ENCODE assay signal across 19 mouse cellular contexts in the genomic region with DNA sequence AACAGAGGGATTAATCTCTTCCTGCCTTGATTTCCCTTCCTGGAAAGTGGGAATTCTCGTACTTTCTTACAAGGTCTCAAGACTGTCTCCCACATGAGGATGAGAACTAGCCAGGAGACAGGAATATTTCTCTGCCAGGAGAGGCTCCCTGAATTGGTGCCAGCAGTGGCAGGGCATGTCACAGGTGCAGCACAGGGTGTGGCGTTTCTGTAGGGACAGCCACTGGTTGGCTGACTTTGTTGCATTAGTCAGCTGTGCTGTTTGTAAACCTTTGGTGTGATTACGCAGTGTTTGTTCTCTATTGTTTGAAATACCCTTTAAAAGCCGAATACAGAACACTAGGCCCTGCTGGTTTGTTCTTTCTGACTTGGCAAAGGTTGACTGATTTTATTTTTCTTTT. TPM values are rescaled to one million over a fixed set of nuclear protein-coding genes. Genes with fewer than 3 reads are reported as not detected.
"Had no signal": no experiment of that assay in that cellular context is flagged by ENCODE, and none has a peak within 500 bp of the region (broad histone marks: within the 10 kb centered on the region; RNA-seq: fewer than 3 reads in every experiment).

No protein-coding gene starts in this region.

- H3K27me3 ChIP-seq: limb, embryonic 12.5 days; limb, embryonic 15.5 days; lung, embryonic 15.5 days; midbrain, embryonic 13.5 days had no signal

- H3K9ac ChIP-seq: limb, embryonic 12.5 days; limb, embryonic 15.5 days; liver, embryonic 14.5 days; lung, embryonic 15.5 days; midbrain, embryonic 13.5 days had no signal

- ATAC-seq: intestine, embryonic 16.5 days; midbrain, embryonic 13.5 days; midbrain, embryonic 16.5 days had no signal

- H3K36me3 ChIP-seq: limb, embryonic 12.5 days; limb, embryonic 15.5 days; lung, embryonic 15.5 days; midbrain, embryonic 10.5 days; midbrain, embryonic 13.5 days had no signal

- DNase-seq: kidney, adult 18-20 months; kidney, postnatal 25 days; layer of hippocampus, postnatal 36 days; left cerebral cortex, postnatal 4 days; lung, adult 18-20 months; lung, postnatal 10 days; lung, postnatal 36 days; thymus, adult 18-20 months; thymus, postnatal 36 days had no signal

- H3K4me2 ChIP-seq: limb, embryonic 12.5 days; limb, embryonic 15.5 days; lung, embryonic 15.5 days; midbrain, embryonic 13.5 days had no signal

- H3K4me3 ChIP-seq: limb, embryonic 12.5 days; limb, embryonic 15.5 days; lung, embryonic 15.5 days; megakaryocyte, embryonic 14.5 days; midbrain, embryonic 10.5 days; midbrain, embryonic 13.5 days had no signal

- H3K9me3 ChIP-seq: limb, embryonic 12.5 days; limb, embryonic 15.5 days; lung, embryonic 15.5 days; midbrain, embryonic 10.5 days; midbrain, embryonic 13.5 days had no signal

- H3K4me1 ChIP-seq: limb, embryonic 12.5 days; limb, embryonic 15.5 days; lung, embryonic 15.5 days; midbrain, embryonic 10.5 days; midbrain, embryonic 13.5 days had no signal

- H3K27ac ChIP-seq: kidney, postnatal 0 days; limb, embryonic 12.5 days; limb, embryonic 15.5 days; liver, embryonic 14.5 days; lung, embryonic 15.5 days; midbrain, embryonic 10.5 days; midbrain, embryonic 13.5 days had no signal

RNA-seq across cellular contexts. Expression of a gene that starts 11.8 kb away (rescaled TPM):
- polyA plus RNA-seq: midbrain, embryonic 10.5 days had no signal
